Mouse (Mus musculus) hindbrain, embryonic 11.5 days (tissue): ENCODE results near the gene Ubald1. TPM values are rescaled to one million over a fixed set of nuclear protein-coding genes. Genes with fewer than 3 reads are reported as not detected.

Experiments used
- ATAC-seq: fragments of 200-750 bp; cut with Nextera tagmentation; 2 replicates; pipeline ENCODE4 v1.8.0; 2017; ENCODE audit warnings: mild to moderate bottlenecking, moderate TSS enrichment, moderate library complexity; ENCODE audit not compliant: low FRiP score
- DNase-seq: peaks from one replicate; pipeline ENCODE4 v3.0.0-alpha.2; 2015; ENCODE audit warnings: low spot score
- H3K27ac ChIP-seq: fragments of 300-500 bp; sonication (generic); 2 replicates; pipeline ENCODE4 v1.5.1; 2014; ENCODE audit warnings: mild to moderate bottlenecking, low read depth, low read length
- H3K27me3 ChIP-seq: fragments of 300-500 bp; sonication (generic); 2 replicates; pipeline ENCODE4 v1.6.1; 2014; ENCODE audit warnings: mild to moderate bottlenecking, low read length, moderate library complexity, mixed read lengths; ENCODE audit not compliant: control insufficient read depth, insufficient read depth
- H3K36me3 ChIP-seq: fragments of 300-500 bp; sonication (generic); 2 replicates; pipeline ENCODE4 v1.6.1; 2014; ENCODE audit warnings: mild to moderate bottlenecking, low read length, moderate library complexity, mixed read lengths; ENCODE audit not compliant: control insufficient read depth, insufficient read depth
- H3K4me1 ChIP-seq: fragments of 300-500 bp; sonication (generic); replicated peaks from 2 replicates; pipeline ENCODE4 v1.6.1; 2014; ENCODE audit warnings: low read length, mixed read lengths; ENCODE audit not compliant: control insufficient read depth, insufficient read depth
- H3K4me2 ChIP-seq: fragments of 300-500 bp; sonication (generic); replicated peaks from 2 replicates; pipeline ENCODE4 v1.6.1; 2014; ENCODE audit warnings: mild to moderate bottlenecking, low read depth, low read length
- H3K4me3 ChIP-seq: fragments of 300-500 bp; sonication (generic); 2 replicates; pipeline ENCODE4 v1.5.1; 2014; ENCODE audit warnings: low read depth, low read length
- H3K9ac ChIP-seq: fragments of 300-500 bp; sonication (generic); 2 replicates; pipeline ENCODE4 v1.6.1; 2014; ENCODE audit warnings: low read depth, low read length
- H3K9me3 ChIP-seq: fragments of 300-500 bp; sonication (generic); 2 replicates; pipeline ENCODE4 v1.6.1; 2016; ENCODE audit warnings: low read length; ENCODE audit not compliant: control insufficient read depth
- WGBS: fragments of 180-500 bp; shearing (Covaris S2); extraction: QIAGEN DNeasy Blood & Tissue Kit; methylation state at CpG from one replicate; pipeline ENCODE4 v1.1.7; 2014; 5-methylcytosine and 5-hydroxymethylcytosine counted together
- polyA plus RNA-seq: library from polyadenylated mRNA; unstranded; fragments of >200 nt; fragmentation: Nextera tagmentation; extraction: Ambion mirVana; gene quantifications from 2 replicates; pipeline ENCODE4 v1.2.1, GENCODE M21; 2014

Gene Ubald1
- 26.1 and 28.9 TPM in 2 replicates for polyA plus RNA-seq

DNA sequence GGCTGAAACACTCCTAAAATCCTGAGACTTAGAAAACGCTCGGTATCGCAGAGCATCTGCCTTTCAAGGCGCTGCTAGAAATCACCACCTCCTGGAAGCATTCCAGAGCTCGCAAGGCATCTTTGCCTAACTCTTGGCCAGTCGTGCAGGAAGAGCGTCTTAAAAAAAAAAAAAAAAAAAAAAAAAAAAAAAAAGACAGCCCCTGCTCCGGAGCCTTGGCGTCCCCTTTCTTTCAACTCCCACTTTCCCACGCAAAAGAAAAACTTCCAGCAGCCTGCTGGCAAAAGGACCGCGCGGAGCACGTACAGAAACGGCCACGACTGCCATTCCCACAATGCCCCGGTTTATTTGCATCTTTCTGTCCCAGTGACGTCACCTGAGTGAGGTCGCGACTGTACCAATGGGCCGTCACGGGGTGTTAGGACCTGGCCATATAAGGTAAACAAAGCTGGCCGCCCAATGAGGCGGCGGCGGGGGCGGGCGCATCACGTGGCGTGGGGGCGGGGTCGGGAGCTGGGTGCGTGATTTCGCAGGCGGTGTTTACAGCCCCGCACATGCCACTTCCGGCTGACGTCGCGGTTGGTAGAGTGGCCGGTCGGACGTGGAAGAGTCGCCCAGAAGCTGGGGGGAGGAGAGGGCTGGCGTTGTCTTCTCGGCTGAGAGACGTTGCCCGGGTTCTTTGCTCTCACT is at the start of gene Ubald1:
Gene Ubald1, minus strand, starts transcription at position 180 of the 690 bp plus-strand sequence.
- H3K9me3 ChIP-seq: no peaks in the 10 kb centered on the region

GRCm38 (mm10) chr16:4928474-4928873 is 48.4 kb upstream of the Ubald1 start:
- no peaks in the 10 kb centered on the region for H3K27me3 ChIP-seq
- no peak overlapping the region for H3K4me2 ChIP-seq
- H3K4me3 ChIP-seq: no peak overlapping the region
- WGBS: 90% methylated on average over 2 of the region's 2 CpGs
- H3K27ac ChIP-seq: no peak overlapping the region
- H3K4me1 ChIP-seq: no peaks in the 10 kb centered on the region
- ATAC-seq: no peak
- H3K9ac ChIP-seq: no peak overlapping the region
- peaks cover 9% of the 10 kb centered on the region; the same call in 1 of the 2 replicates for H3K36me3 ChIP-seq
- H3K9me3 ChIP-seq: no peaks in the 10 kb centered on the region
- no peak for DNase-seq

More for the DNA sequence above, at the start of gene Ubald1:
- under 1% methylated on average over 47 of the region's 48 CpGs for WGBS
- H3K27me3 ChIP-seq: no peaks in the 10 kb centered on the region
- DNase-seq: peak; percentile 98
- H3K27ac ChIP-seq: peak within 1 kb of the TSS; percentile 97
- peak within 1 kb of the TSS; percentile 78 for H3K4me3 ChIP-seq
- peak within 1 kb of the TSS; percentile 89 for H3K4me2 ChIP-seq
- H3K36me3 ChIP-seq: no peaks in the 10 kb centered on the region
- H3K4me1 ChIP-seq: peaks cover 8% of the 10 kb centered on the region; the same call in 1 of the 2 replicates
- peak within 1 kb of the TSS; percentile 91 for H3K9ac ChIP-seq
- ATAC-seq: peak; percentile 91

DNA sequence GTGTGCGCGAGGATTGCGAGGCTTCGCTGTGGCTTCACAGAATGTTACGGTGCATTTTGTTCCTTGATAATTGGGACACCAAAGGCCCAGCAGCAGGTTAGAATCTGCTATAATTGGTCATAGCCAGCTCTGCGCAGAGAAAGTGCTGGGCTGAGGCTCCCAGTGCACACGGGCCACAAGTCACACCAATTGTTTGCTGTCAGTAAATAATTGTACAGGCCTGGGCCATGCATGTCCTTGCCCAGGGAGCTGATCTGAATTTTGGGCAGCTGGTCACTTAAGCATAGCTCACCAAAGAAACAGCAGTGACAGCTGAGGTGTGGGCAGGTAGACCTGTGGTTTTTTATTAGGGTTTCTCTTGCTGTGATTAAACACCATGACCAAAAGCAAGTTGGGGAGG is 47.9 kb upstream of the Ubald1 start:
- H3K27me3 ChIP-seq: no peaks in the 10 kb centered on the region
- H3K4me3 ChIP-seq: no peak overlapping the region
- ATAC-seq: no peak
- WGBS: 95% methylated on average over 7 of the region's 7 CpGs
- H3K9me3 ChIP-seq: no peaks in the 10 kb centered on the region
- H3K4me2 ChIP-seq: no peak overlapping the region
- H3K9ac ChIP-seq: no peak overlapping the region
- H3K36me3 ChIP-seq: peaks cover 9% of the 10 kb centered on the region; the same call in 1 of the 2 replicates
- no peak overlapping the region for H3K27ac ChIP-seq
- no peak for DNase-seq
- H3K4me1 ChIP-seq: no peaks in the 10 kb centered on the region

DNA sequence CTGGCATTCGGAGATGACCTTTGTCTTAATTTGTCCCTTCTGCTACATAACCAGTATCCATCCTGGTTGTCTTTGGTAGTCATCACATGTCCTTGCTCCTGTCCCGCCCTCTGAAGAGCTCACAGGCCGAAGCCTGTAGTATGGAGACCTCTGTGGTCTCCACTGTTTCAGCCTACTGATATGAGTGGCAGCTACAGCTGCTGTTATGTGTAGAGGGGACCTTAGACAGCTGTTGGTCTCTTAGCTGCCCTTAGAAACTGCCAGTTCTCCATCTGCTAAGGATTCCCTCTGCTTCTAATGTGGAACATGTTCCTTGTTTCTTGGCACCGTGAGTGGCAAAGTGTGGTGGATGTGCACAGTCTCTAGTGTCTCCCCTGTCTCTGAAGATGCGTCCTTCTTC is 43.9 kb upstream of the Ubald1 start:
- 0 out of 2 replicates have a peak, but pooled peaks cover 5% of the 10 kb centered on the region for H3K36me3 ChIP-seq
- WGBS: 91% methylated on average over 5 of the region's 5 CpGs
- no peak overlapping the region for H3K4me2 ChIP-seq
- no peak overlapping the region for H3K4me3 ChIP-seq
- H3K9me3 ChIP-seq: no peaks in the 10 kb centered on the region
- no peak for DNase-seq
- no peak overlapping the region for H3K9ac ChIP-seq
- H3K27me3 ChIP-seq: no peaks in the 10 kb centered on the region
- H3K4me1 ChIP-seq: no peaks in the 10 kb centered on the region
- ATAC-seq: no peak
- no peak overlapping the region for H3K27ac ChIP-seq

DNA sequence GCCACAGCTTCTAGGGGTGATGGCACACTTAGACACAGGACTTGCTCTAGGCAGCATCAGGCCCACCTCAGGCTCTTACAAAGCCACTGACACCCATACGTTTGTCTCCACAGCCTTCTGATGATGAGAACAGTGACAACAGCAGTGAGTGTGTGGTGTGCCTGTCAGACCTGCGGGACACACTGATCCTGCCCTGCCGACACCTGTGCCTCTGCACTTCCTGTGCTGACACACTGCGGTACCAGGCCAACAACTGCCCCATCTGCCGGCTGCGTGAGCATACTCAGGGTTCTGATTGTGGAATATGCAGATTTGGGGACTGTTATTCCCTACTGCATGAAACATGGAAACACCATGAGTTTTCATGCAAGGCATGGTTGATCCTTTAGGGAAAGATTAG is 42.4 kb upstream of the Ubald1 start:
- Histone ChIP-seq H3K9ac (no peak overlapping the region), H3K27ac (no peak overlapping the region), H3K9me3 (no peaks in the 10 kb centered on the region), H3K36me3 (0 out of 2 replicates have a peak, but pooled peaks cover 5% of the 10 kb centered on the region), H3K4me1 (no peaks in the 10 kb centered on the region), H3K4me2 (no peak overlapping the region), H3K4me3 (no peak overlapping the region), H3K27me3 (no peaks in the 10 kb centered on the region)
- ATAC-seq (no peak), DNase-seq (no peak)
- WGBS: 90% methylated on average over 6 of the region's 6 CpGs

- H3K27me3 ChIP-seq: no peaks in the 10 kb centered on the region
- no peaks in the 10 kb centered on the region for H3K9me3 ChIP-seq
- H3K9ac ChIP-seq: no peak overlapping the region
- H3K4me2 ChIP-seq: no peak overlapping the region
- 81% methylated on average over 4 of the region's 4 CpGs for WGBS
- DNase-seq: no peak
- 0 out of 2 replicates have a peak, but pooled peaks cover 3% of the 10 kb centered on the region for H3K36me3 ChIP-seq
- H3K4me3 ChIP-seq: no peak overlapping the region
- no peak for ATAC-seq
- no peak overlapping the region for H3K27ac ChIP-seq
- no peaks in the 10 kb centered on the region for H3K4me1 ChIP-seq
Measured at GRCm38 (mm10) chr16:4920556-4920955, 40.4 kb upstream of the Ubald1 start.

GRCm38 (mm10) chr16:4916608-4917007 is 36.5 kb upstream of the Ubald1 start:
- Histone ChIP-seq H3K9ac (no peak overlapping the region), H3K4me3 (no peak overlapping the region), H3K9me3 (no peaks in the 10 kb centered on the region), H3K4me2 (no peak overlapping the region), H3K4me1 (no peaks in the 10 kb centered on the region), H3K27ac (no peak overlapping the region), H3K27me3 (no peaks in the 10 kb centered on the region), H3K36me3 (no peaks in the 10 kb centered on the region)
- DNase-seq (no peak), ATAC-seq (no peak)
- WGBS: 87% methylated on average over 2 of the region's 2 CpGs

GRCm38 (mm10) chr16:4915931-4916330 is 35.8 kb upstream of the Ubald1 start:
- H3K9ac ChIP-seq: no peak overlapping the region
- no peaks in the 10 kb centered on the region for H3K9me3 ChIP-seq
- DNase-seq: no peak
- no peaks in the 10 kb centered on the region for H3K27me3 ChIP-seq
- H3K27ac ChIP-seq: no peak overlapping the region
- no peak overlapping the region for H3K4me2 ChIP-seq
- no peaks in the 10 kb centered on the region for H3K36me3 ChIP-seq
- no peak overlapping the region for H3K4me3 ChIP-seq
- ATAC-seq: no peak
- WGBS: 91% methylated on average over 3 of the region's 3 CpGs
- H3K4me1 ChIP-seq: no peaks in the 10 kb centered on the region
